Mouse (Mus musculus): ENCODE measurements at regions not wholly inside any gene's neighbourhood (a gene's known extent, or its start where the extent isn't known, plus 50 kb on each side); places are given as distances from the start of the nearest gene placed in this dataset.

GRCm38 (mm10) chr8:116372056-116372455 lies 132.7 kb upstream of the Dynlrb2 start:
- no peaks in the 10 kb centered on the region for H3K9me3 ChIP-seq (ENCODE audit: low read length)
- no peaks in the 10 kb centered on the region for H3K36me3 ChIP-seq (ENCODE audit: insufficient read depth, low read length)
- peaks cover 27% of the 10 kb centered on the region for H3K4me1 ChIP-seq (replicated peaks; ENCODE audit: low read depth, low read length)
- TF ChIP-seq POU5F1 (IDR thresholded peaks at IDR 0.05; ENCODE audit: borderline replicate concordance, low read length) (no peak), CTCF (conservative IDR thresholded peaks at IDR 0.05; ENCODE audit: low read length) (no peak), NANOG (IDR thresholded peaks at IDR 0.05; ENCODE audit: borderline replicate concordance, low read length) (no peak)
- no peak overlapping the region for H3K4me3 ChIP-seq (replicated peaks; ENCODE audit: low read length)
- H3K27me3 ChIP-seq (ENCODE audit: insufficient read depth, low read length), result 0 out of 2 replicates have a peak, but pooled peaks cover 4% of the 10 kb centered on the region

- Histone ChIP-seq H3K4me3 (replicated peaks; ENCODE audit: low read length) (no peak overlapping the region), H3K9me3 (ENCODE audit: low read length) (no peaks in the 10 kb centered on the region), H3K4me1 (replicated peaks; ENCODE audit: low read depth, low read length) (peaks cover 30% of the 10 kb centered on the region), H3K27me3 (ENCODE audit: insufficient read depth, low read length) (peaks cover 19% of the 10 kb centered on the region), H3K36me3 (ENCODE audit: insufficient read depth, low read length) (no peaks in the 10 kb centered on the region)
- TF ChIP-seq CTCF (conservative IDR thresholded peaks at IDR 0.05; ENCODE audit: low read length), result no peak
- no peak for TF ChIP-seq POU5F1 (IDR thresholded peaks at IDR 0.05; ENCODE audit: borderline replicate concordance, low read length)
- TF ChIP-seq NANOG (IDR thresholded peaks at IDR 0.05; ENCODE audit: borderline replicate concordance, low read length), result no peak
These were observed 137.3 kb upstream of the Dynlrb2 start for GRCm38 (mm10) chr8:116367491-116367890.

GRCm38 (mm10) chr8:116366706-116367105 lies 138.1 kb upstream of the Dynlrb2 start:
- peaks cover 19% of the 10 kb centered on the region for H3K27me3 ChIP-seq (ENCODE audit: insufficient read depth, low read length)
- H3K36me3 ChIP-seq (ENCODE audit: insufficient read depth, low read length), result no peaks in the 10 kb centered on the region
- no peaks in the 10 kb centered on the region for H3K9me3 ChIP-seq (ENCODE audit: low read length)
- peaks cover 24% of the 10 kb centered on the region for H3K4me1 ChIP-seq (replicated peaks; ENCODE audit: low read depth, low read length)
- TF ChIP-seq CTCF (conservative IDR thresholded peaks at IDR 0.05; ENCODE audit: low read length) (no peak), NANOG (IDR thresholded peaks at IDR 0.05; ENCODE audit: borderline replicate concordance, low read length) (no peak), POU5F1 (IDR thresholded peaks at IDR 0.05; ENCODE audit: borderline replicate concordance, low read length) (no peak)
- no peak overlapping the region for H3K4me3 ChIP-seq (replicated peaks; ENCODE audit: low read length)

GRCm38 (mm10) chr8:116364751-116365150 lies 140.0 kb upstream of the Dynlrb2 start:
- Histone ChIP-seq H3K36me3 (ENCODE audit: insufficient read depth, low read length) (no peaks in the 10 kb centered on the region), H3K9me3 (ENCODE audit: low read length) (no peaks in the 10 kb centered on the region), H3K4me3 (replicated peaks; ENCODE audit: low read length) (no peak overlapping the region), H3K27me3 (ENCODE audit: insufficient read depth, low read length) (peaks cover 19% of the 10 kb centered on the region), H3K4me1 (replicated peaks; ENCODE audit: low read depth, low read length) (peaks cover 12% of the 10 kb centered on the region)
- TF ChIP-seq NANOG (IDR thresholded peaks at IDR 0.05; ENCODE audit: borderline replicate concordance, low read length) (no peak), CTCF (conservative IDR thresholded peaks at IDR 0.05; ENCODE audit: low read length) (no peak), POU5F1 (IDR thresholded peaks at IDR 0.05; ENCODE audit: borderline replicate concordance, low read length) (no peak)

GRCm38 (mm10) chr8:116364172-116364571 lies 140.6 kb upstream of the Dynlrb2 start:
- no peaks in the 10 kb centered on the region for H3K36me3 ChIP-seq (ENCODE audit: insufficient read depth, low read length)
- peaks cover 8% of the 10 kb centered on the region for H3K4me1 ChIP-seq (replicated peaks; ENCODE audit: low read depth, low read length)
- TF ChIP-seq CTCF (conservative IDR thresholded peaks at IDR 0.05; ENCODE audit: low read length) (no peak), NANOG (IDR thresholded peaks at IDR 0.05; ENCODE audit: borderline replicate concordance, low read length) (no peak), POU5F1 (IDR thresholded peaks at IDR 0.05; ENCODE audit: borderline replicate concordance, low read length) (no peak)
- H3K27me3 ChIP-seq (ENCODE audit: insufficient read depth, low read length), result peaks cover 19% of the 10 kb centered on the region
- H3K9me3 ChIP-seq (ENCODE audit: low read length), result no peaks in the 10 kb centered on the region
- H3K4me3 ChIP-seq (replicated peaks; ENCODE audit: low read length), result no peak overlapping the region

- no peak overlapping the region for H3K4me3 ChIP-seq (replicated peaks; ENCODE audit: low read length)
- TF ChIP-seq POU5F1 (IDR thresholded peaks at IDR 0.05; ENCODE audit: borderline replicate concordance, low read length) (no peak), CTCF (conservative IDR thresholded peaks at IDR 0.05; ENCODE audit: low read length) (no peak), NANOG (IDR thresholded peaks at IDR 0.05; ENCODE audit: borderline replicate concordance, low read length) (no peak)
These were observed 142.4 kb upstream of the Dynlrb2 start for GRCm38 (mm10) chr8:116362351-116362750.

GRCm38 (mm10) chr8:116359761-116360160 lies 145.0 kb upstream of the Dynlrb2 start:
- peaks cover 7% of the 10 kb centered on the region for H3K27me3 ChIP-seq (ENCODE audit: insufficient read depth, low read length)
- no peaks in the 10 kb centered on the region for H3K9me3 ChIP-seq (ENCODE audit: low read length)
- H3K36me3 ChIP-seq (ENCODE audit: insufficient read depth, low read length), result no peaks in the 10 kb centered on the region
- no peak for TF ChIP-seq CTCF (conservative IDR thresholded peaks at IDR 0.05; ENCODE audit: low read length)
- no peak for TF ChIP-seq POU5F1 (IDR thresholded peaks at IDR 0.05; ENCODE audit: borderline replicate concordance, low read length)
- TF ChIP-seq NANOG (IDR thresholded peaks at IDR 0.05; ENCODE audit: borderline replicate concordance, low read length), result no peak
- no peak overlapping the region for H3K4me3 ChIP-seq (replicated peaks; ENCODE audit: low read length)
- H3K4me1 ChIP-seq (replicated peaks; ENCODE audit: low read depth, low read length), result 0 out of 2 replicates have a peak, but pooled peaks cover 13% of the 10 kb centered on the region

More at GRCm38 (mm10) chr8:116362351-116362750, 142.4 kb upstream of the Dynlrb2 start:
- Histone ChIP-seq H3K4me1 (replicated peaks; ENCODE audit: low read depth, low read length) (0 out of 2 replicates have a peak, but pooled peaks cover 13% of the 10 kb centered on the region), H3K9me3 (ENCODE audit: low read length) (no peaks in the 10 kb centered on the region), H3K27me3 (ENCODE audit: insufficient read depth, low read length) (peaks cover 16% of the 10 kb centered on the region), H3K36me3 (ENCODE audit: insufficient read depth, low read length) (no peaks in the 10 kb centered on the region)

- H3K4me3 ChIP-seq (replicated peaks; ENCODE audit: low read length), result no peak overlapping the region
- H3K36me3 ChIP-seq (ENCODE audit: insufficient read depth, low read length), result no peaks in the 10 kb centered on the region
- TF ChIP-seq POU5F1 (IDR thresholded peaks at IDR 0.05; ENCODE audit: borderline replicate concordance, low read length) (no peak), NANOG (IDR thresholded peaks at IDR 0.05; ENCODE audit: borderline replicate concordance, low read length) (no peak), CTCF (conservative IDR thresholded peaks at IDR 0.05; ENCODE audit: low read length) (no peak)
These were observed 150.0 kb upstream of the Dynlrb2 start for GRCm38 (mm10) chr8:116354756-116355155.

GRCm38 (mm10) chr8:116353911-116354310 lies 150.9 kb upstream of the Dynlrb2 start:
- H3K4me3 ChIP-seq (replicated peaks; ENCODE audit: low read length), result no peak overlapping the region
- H3K36me3 ChIP-seq (ENCODE audit: insufficient read depth, low read length), result no peaks in the 10 kb centered on the region
- H3K4me1 ChIP-seq (replicated peaks; ENCODE audit: low read depth, low read length), result 0 out of 2 replicates have a peak, but pooled peaks cover 5% of the 10 kb centered on the region
- H3K27me3 ChIP-seq (ENCODE audit: insufficient read depth, low read length), result no peaks in the 10 kb centered on the region
- H3K9me3 ChIP-seq (ENCODE audit: low read length), result no peaks in the 10 kb centered on the region
- TF ChIP-seq CTCF (conservative IDR thresholded peaks at IDR 0.05; ENCODE audit: low read length) (no peak), NANOG (IDR thresholded peaks at IDR 0.05; ENCODE audit: borderline replicate concordance, low read length) (no peak), POU5F1 (IDR thresholded peaks at IDR 0.05; ENCODE audit: borderline replicate concordance, low read length) (no peak)

More at GRCm38 (mm10) chr8:116354756-116355155, 150.0 kb upstream of the Dynlrb2 start:
- H3K4me1 ChIP-seq (replicated peaks; ENCODE audit: low read depth, low read length), result 0 out of 2 replicates have a peak, but pooled peaks cover 8% of the 10 kb centered on the region
- H3K9me3 ChIP-seq (ENCODE audit: low read length), result no peaks in the 10 kb centered on the region
- H3K27me3 ChIP-seq (ENCODE audit: insufficient read depth, low read length), result no peaks in the 10 kb centered on the region

Measured in E14TG2a.4 (cell line).